Mouse (Mus musculus): ENCODE results near the gene 2510002D24Rik. TPM values are rescaled to one million over a fixed set of nuclear protein-coding genes. Genes with fewer than 3 reads are reported as not detected.

2510002D24Rik gene
- polyA plus RNA-seq, 1 experiment, result 24.6 TPM

- under 1% methylated on average over 17 of the region's 17 CpGs for WGBS
- TF ChIP-seq POLR2A (IDR thresholded peaks at IDR 0.05; ENCODE audit: borderline replicate concordance, control insufficient read depth, low read depth, low read length) (no peak), CTCF (IDR thresholded peaks at IDR 0.05; ENCODE audit: control insufficient read depth, insufficient read depth, low read length) (no peak)
- Histone ChIP-seq H3K4me1 (ENCODE audit: control insufficient read depth, insufficient read depth, low read length) (no peaks in the 10 kb centered on the region; the same call in 1 of the 2 replicates), H3K27ac (ENCODE audit: control insufficient read depth, insufficient read depth, low read depth, low read length, poor library complexity) (peak overlapping the region; percentile 99), H3K4me3 (replicated peaks; ENCODE audit: control insufficient read depth, low read depth, low read length) (peak overlapping the region; percentile 89)
These were observed 39.7 kb downstream of the 2510002D24Rik start for GRCm38 (mm10) chr16:18876091-18876441.

- TF ChIP-seq POLR2A (IDR thresholded peaks at IDR 0.05; ENCODE audit: borderline replicate concordance, control insufficient read depth, low read depth, low read length) (peak; percentile 76; the same call in 1 of the 2 replicates), CTCF (IDR thresholded peaks at IDR 0.05; ENCODE audit: control insufficient read depth, insufficient read depth, low read length) (no peak)
- under 1% methylated on average over 93 of the region's 93 CpGs for WGBS
- H3K4me3 ChIP-seq (replicated peaks; ENCODE audit: control insufficient read depth, low read depth, low read length), result peak within 1 kb of the TSS; percentile 99
- H3K27ac ChIP-seq (ENCODE audit: control insufficient read depth, insufficient read depth, low read depth, low read length, poor library complexity), result peak within 1 kb of the TSS; percentile 99
- no peaks in the 10 kb centered on the region; the same call in 1 of the 2 replicates for H3K4me1 ChIP-seq (ENCODE audit: control insufficient read depth, insufficient read depth, low read length)
These were observed 40.3 kb downstream of the 2510002D24Rik start, which contains the start of the genes Mrpl40 and Hira for GRCm38 (mm10) chr16:18876442-18877308. TSS of gene Mrpl40 (minus strand) at chr16:18876862. TSS of gene Hira (plus strand) at chr16:18877037.

- TF ChIP-seq CTCF (IDR thresholded peaks at IDR 0.05; ENCODE audit: control insufficient read depth, insufficient read depth, low read length) (peak; percentile 36; the same call in 1 of the 2 replicates), POLR2A (IDR thresholded peaks at IDR 0.05; ENCODE audit: borderline replicate concordance, control insufficient read depth, low read depth, low read length) (no peak)
- peak overlapping the region; percentile 99 for H3K4me3 ChIP-seq (replicated peaks; ENCODE audit: control insufficient read depth, low read depth, low read length)
- WGBS, result under 1% methylated on average over 43 of the region's 43 CpGs
- H3K4me1 ChIP-seq (ENCODE audit: control insufficient read depth, insufficient read depth, low read length), result no peaks in the 10 kb centered on the region; the same call in 1 of the 2 replicates
- H3K27ac ChIP-seq (ENCODE audit: control insufficient read depth, insufficient read depth, low read depth, low read length, poor library complexity), result peak overlapping the region; percentile 99
These were observed 41.2 kb downstream of the 2510002D24Rik start for GRCm38 (mm10) chr16:18877386-18878090.

GRCm38 (mm10) chr16:18878091-18878720 is 41.8 kb downstream of the 2510002D24Rik start:
- TF ChIP-seq POLR2A (IDR thresholded peaks at IDR 0.05; ENCODE audit: borderline replicate concordance, control insufficient read depth, low read depth, low read length) (no peak), CTCF (IDR thresholded peaks at IDR 0.05; ENCODE audit: control insufficient read depth, insufficient read depth, low read length) (no peak)
- no peaks in the 10 kb centered on the region; the same call in 1 of the 2 replicates for H3K4me1 ChIP-seq (ENCODE audit: control insufficient read depth, insufficient read depth, low read length)
- H3K27ac ChIP-seq (ENCODE audit: control insufficient read depth, insufficient read depth, low read depth, low read length, poor library complexity), result peak overlapping the region; percentile 99
- WGBS, result 13% methylated on average over 20 of the region's 20 CpGs
- H3K4me3 ChIP-seq (replicated peaks; ENCODE audit: control insufficient read depth, low read depth, low read length), result peak overlapping the region; percentile 99

GRCm38 (mm10) chr16:18884044-18884443 is 47.7 kb downstream of the 2510002D24Rik start:
- Histone ChIP-seq H3K4me1 (ENCODE audit: control insufficient read depth, insufficient read depth, low read length) (no peaks in the 10 kb centered on the region; the same call in 1 of the 2 replicates), H3K4me3 (replicated peaks; ENCODE audit: control insufficient read depth, low read depth, low read length) (no peak overlapping the region), H3K27ac (ENCODE audit: control insufficient read depth, insufficient read depth, low read depth, low read length, poor library complexity) (no peak overlapping the region)
- TF ChIP-seq CTCF (IDR thresholded peaks at IDR 0.05; ENCODE audit: control insufficient read depth, insufficient read depth, low read length), result no peak

Other genes with a start within 250 kb of the 2510002D24Rik start
- not detected in 2 replicates for gene Tbx1, start 245.9 kb upstream of the 2510002D24Rik start, polyA plus RNA-seq (2011; ENCODE audit: insufficient read depth, insufficient read length, low replicate concordance, missing spikeins)
- gene Gp1bb, start 214.2 kb upstream of the 2510002D24Rik start, polyA plus RNA-seq (2011; ENCODE audit: insufficient read depth, insufficient read length, low replicate concordance, missing spikeins), result 50.4 and 84.3 TPM in 2 replicates
- gene Gm49601, start 210.2 kb upstream of the 2510002D24Rik start, polyA plus RNA-seq (2011; ENCODE audit: insufficient read depth, insufficient read length, low replicate concordance, missing spikeins), result 13.1 and 15.2 TPM in 2 replicates
- 13.9 and 41.9 TPM in 2 replicates for gene Sept5, start 206.6 kb upstream of the 2510002D24Rik start, polyA plus RNA-seq (2011; ENCODE audit: insufficient read depth, insufficient read length, low replicate concordance, missing spikeins)
- 6.9 and 10.4 TPM in 2 replicates for gene Cldn5, start 59.7 kb upstream of the 2510002D24Rik start, polyA plus RNA-seq (2011; ENCODE audit: insufficient read depth, insufficient read length, low replicate concordance, missing spikeins)
- gene Ufd1, start 24.8 kb upstream of the 2510002D24Rik start, polyA plus RNA-seq (2011; ENCODE audit: insufficient read depth, insufficient read length, low replicate concordance, missing spikeins), result 47.5 and 56.5 TPM in 2 replicates
- gene Cdc45, start 24.6 kb upstream of the 2510002D24Rik start, polyA plus RNA-seq (2011; ENCODE audit: insufficient read depth, insufficient read length, low replicate concordance, missing spikeins), result 30.8 and 34.5 TPM in 2 replicates
- not detected in 2 replicates for gene Gm28539, start within 50 bp of the 2510002D24Rik start, polyA plus RNA-seq (2011; ENCODE audit: insufficient read depth, insufficient read length, low replicate concordance, missing spikeins)
- gene Mrpl40, start 40.3 kb downstream of the 2510002D24Rik start, polyA plus RNA-seq (2011; ENCODE audit: insufficient read depth, insufficient read length, low replicate concordance, missing spikeins), result 23.8 and 52.7 TPM in 2 replicates
- 13.7 and 30.9 TPM in 2 replicates for gene Hira, start 40.5 kb downstream of the 2510002D24Rik start, polyA plus RNA-seq (2011; ENCODE audit: insufficient read depth, insufficient read length, low replicate concordance, missing spikeins)